Mouse (Mus musculus): ENCODE measurements at regions not wholly inside any gene's neighbourhood (a gene's known extent, or its start where the extent isn't known, plus 50 kb on each side); places are given as distances from the start of the nearest gene placed in this dataset.

- no peak overlapping the region for H3K27ac ChIP-seq
- no peak overlapping the region for H3K4me3 ChIP-seq
- no peak for TF ChIP-seq CTCF (IDR thresholded peaks at IDR 0.05)
- no peak for DNase-seq
- intact Hi-C loops (cut with DNase I): loop anchor here (5.0 to 10.0 kb wide), 5 partner anchors 57 to 422 kb away; no protein-coding TSS in a partner anchor
Observed at GRCm38 (mm10) chr8:88019243-88020115, 60.1 kb upstream of the Zfp423 start.

GRCm38 (mm10) chr8:88018494-88018893 lies 59.1 kb upstream of the Zfp423 start:
- peak; percentile 9; the same call in 1 of the 2 replicates for TF ChIP-seq CTCF (IDR thresholded peaks at IDR 0.05)
- no peak overlapping the region for H3K4me3 ChIP-seq
- intact Hi-C loops (cut with DNase I): loop anchor here (10.0 kb wide), 1 partner anchor 104 kb away; no protein-coding TSS in a partner anchor
- DNase-seq: no peak
- no peak overlapping the region for H3K27ac ChIP-seq

- no peak for DNase-seq
- intact Hi-C loops (cut with DNase I): loop anchor here (10.0 kb wide), 1 partner anchor 98 kb away; no protein-coding TSS in a partner anchor
- Histone ChIP-seq H3K27ac (no peak overlapping the region), H3K4me3 (no peak overlapping the region)
- no peak for TF ChIP-seq CTCF (IDR thresholded peaks at IDR 0.05)
Observed at GRCm38 (mm10) chr8:88012177-88012825, 52.9 kb upstream of the Zfp423 start.

GRCm38 (mm10) chr8:88010566-88010965 lies 51.2 kb upstream of the Zfp423 start:
- no peak overlapping the region for H3K4me3 ChIP-seq
- intact Hi-C loops (cut with DNase I): loop anchor here (10.0 kb wide), 1 partner anchor 96 kb away; no protein-coding TSS in a partner anchor
- peak; percentile 62 for DNase-seq
- TF ChIP-seq CTCF (IDR thresholded peaks at IDR 0.05): peak; percentile 58
- H3K27ac ChIP-seq: no peak overlapping the region

GRCm38 (mm10) chr8:88009878-88010277 lies 50.5 kb upstream of the Zfp423 start:
- intact Hi-C loops (cut with DNase I): loop anchor here (10.0 kb wide), 1 partner anchor 95 kb away; no protein-coding TSS in a partner anchor

More at GRCm38 (mm10) chr8:88009878-88010277, 50.5 kb upstream of the Zfp423 start:
- Histone ChIP-seq H3K27ac (no peak overlapping the region), H3K4me3 (no peak overlapping the region)
- TF ChIP-seq CTCF (IDR thresholded peaks at IDR 0.05): no peak
- DNase-seq: no peak
